Mouse (Mus musculus) heart, postnatal 14 days (tissue): Measurements from ENCODE around the gene Nipsnap1. TPM values are rescaled to one million over a fixed set of nuclear protein-coding genes. Genes with fewer than 3 reads are reported as not detected.

Experiments used
- DNase-seq, 2 experiments: peaks; one replicate each; pipeline ENCODE4 v3.0.0; 2021 to 2022
- intact Hi-C: fragments of 180-260 bp; cut with DNase I; formaldehyde crosslinking; loops from one replicate; pipeline ENCODE4 v1.15.1; 2025
- long read RNA-seq, 2 experiments: library from polyadenylated mRNA; stranded (forward); transcript quantifications; one replicate each; pipeline ENCODE4 v2.0.0; 2021
- total RNA-seq, 2 experiments: library from RNA; stranded (reverse); gene quantifications; 2 replicates each; pipeline ENCODE4 v1.2.3; 2021

The Nipsnap1 gene
- total RNA-seq: 1 to 10 TPM; 2.1 to 2.2 TPM
- long read RNA-seq, experiment 1, partial matches to known transcripts: 0 of 2 reads
- long read RNA-seq, experiment 1, other reads (novel, unspliced or antisense): 0 of 2 reads
- long read RNA-seq, experiment 2, partial matches to known transcripts: 0 of 2 reads
- long read RNA-seq, experiment 2, other reads (novel, unspliced or antisense): 1 of 2 reads

DNA sequence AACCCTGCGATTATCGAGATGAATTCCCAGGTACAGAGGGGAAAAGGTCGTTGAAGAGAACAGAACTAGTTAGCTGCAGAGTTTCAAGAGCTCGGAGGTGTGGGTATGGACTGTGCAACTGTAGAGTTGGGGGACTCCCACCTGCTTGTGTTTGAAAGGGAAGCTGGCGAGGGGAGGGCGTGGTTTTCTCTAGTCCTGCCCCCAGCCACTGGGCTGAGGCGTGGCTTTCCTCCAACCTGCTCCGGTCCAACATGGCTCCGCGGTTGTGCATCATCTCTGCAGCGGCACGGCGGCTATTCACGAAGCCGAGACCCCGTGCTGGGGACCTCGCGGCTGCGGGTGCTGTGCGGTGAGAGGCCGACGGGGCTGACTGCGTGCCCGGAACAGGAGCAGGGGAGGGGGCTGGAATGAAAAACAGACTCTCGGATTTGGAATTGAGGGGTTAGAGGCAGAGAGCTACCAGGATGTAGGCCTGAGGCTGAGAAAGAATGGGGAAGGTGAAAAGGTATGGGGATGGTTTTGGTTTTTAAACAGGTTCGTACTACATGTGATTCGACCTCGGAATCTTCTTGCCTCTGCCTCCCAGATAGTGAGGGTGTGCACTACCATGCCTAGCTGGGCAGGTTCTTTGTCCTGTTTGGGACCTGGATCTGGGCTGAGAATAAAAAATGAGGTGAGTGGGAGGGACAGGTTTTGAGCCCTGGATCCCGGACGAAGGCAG lies at the start of gene Nipsnap1:
Gene Nipsnap1 (plus strand): TSS at position 197 of the 721 bp plus-strand sequence.
- intact Hi-C loops: no loop called here

DNA sequence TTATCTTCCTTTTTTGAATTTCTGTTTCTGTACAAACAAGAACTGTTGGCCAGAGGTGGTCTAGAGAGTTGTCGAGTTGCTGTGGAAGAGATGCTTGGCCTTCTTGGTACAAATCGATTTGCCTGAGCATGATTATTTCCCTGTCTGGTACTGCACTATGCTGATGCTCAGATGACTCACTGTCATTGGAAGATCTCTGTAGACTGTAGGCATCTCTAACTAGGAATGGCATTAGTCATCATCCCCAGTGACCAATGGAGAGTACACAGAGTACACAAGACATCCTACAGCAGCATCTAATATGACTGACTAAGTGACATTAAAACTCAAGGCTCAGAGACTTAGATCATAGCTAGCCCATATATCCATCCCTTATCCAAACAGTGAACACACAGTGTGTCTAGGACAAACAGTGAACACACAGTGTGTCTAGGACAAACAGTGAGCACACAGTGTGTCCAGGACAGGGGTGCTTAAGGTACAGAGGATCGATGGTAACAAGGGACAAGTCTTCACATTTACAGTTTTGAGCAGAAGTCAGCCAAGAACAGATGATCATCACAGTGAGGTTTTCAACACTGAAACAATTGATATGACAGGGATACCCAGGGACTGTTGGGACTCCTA lies 47.5 kb upstream of the Nipsnap1 start:
- no peak for DNase-seq
- intact Hi-C loops: no loop called here

More for the DNA sequence above, at the start of gene Nipsnap1:
- peak; percentile 47 to 61 for DNase-seq

DNA sequence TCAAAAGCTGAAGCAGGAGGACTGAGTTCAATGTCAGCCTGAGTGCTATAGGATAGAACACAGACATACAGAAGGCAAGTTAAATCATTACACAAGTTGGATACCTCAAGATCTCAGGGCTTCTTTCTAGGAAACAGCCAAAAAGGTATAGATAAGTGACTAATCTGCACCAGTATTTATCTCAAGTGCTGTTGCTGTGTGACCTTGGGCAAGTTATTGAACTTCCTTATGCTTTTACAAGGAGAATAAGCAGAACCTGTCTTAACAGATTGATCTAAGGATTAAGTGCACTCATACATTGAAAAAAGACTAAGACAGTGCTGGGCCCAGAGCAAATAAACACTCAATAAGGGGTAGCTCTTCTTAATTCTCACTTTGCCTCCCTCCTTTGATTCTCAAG lies 46.4 kb upstream of the Nipsnap1 start:
- DNase-seq: no peak
- intact Hi-C loops: no loop called here

DNA sequence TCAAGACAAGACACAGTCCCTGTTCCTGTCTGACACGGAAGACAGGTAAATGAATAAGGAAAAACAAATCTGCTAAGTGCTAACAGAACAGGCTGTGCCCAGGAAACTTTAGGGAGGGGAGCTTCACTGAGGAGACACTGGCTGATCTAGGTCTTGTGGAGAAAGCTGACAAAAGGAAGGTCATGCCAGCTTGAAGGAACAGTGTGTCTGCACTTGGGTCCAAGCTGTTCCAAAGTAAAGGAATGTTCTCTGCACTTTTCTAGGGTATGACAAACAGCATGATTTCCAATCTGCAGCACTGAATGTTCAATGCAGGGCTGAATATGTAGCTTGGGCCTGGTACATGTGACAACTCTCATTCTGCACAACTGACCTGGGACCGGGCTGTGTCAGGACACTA lies 45.8 kb upstream of the Nipsnap1 start:
- no peak for DNase-seq
- intact Hi-C loops: no loop called here

DNA sequence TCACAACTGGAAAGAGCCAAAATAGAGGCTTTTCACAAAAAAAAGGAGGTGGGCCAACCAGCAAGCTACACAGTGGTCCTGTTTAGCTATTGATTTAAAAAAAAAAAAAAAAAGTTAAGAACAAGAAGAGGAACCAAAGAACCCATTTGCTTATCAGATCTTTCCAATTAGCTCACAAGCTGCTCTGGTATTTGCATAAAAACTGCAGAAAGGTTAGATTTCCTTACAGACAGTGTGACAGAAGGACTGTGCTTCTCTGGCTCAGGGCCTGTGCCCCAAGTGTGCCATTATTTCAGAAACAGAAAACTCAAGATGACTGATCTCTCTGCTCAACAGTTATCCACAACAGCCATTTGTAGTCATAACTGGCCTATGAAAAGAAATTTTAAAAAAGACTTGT lies 42.7 kb upstream of the Nipsnap1 start:
- intact Hi-C loops: no loop called here

DNA sequence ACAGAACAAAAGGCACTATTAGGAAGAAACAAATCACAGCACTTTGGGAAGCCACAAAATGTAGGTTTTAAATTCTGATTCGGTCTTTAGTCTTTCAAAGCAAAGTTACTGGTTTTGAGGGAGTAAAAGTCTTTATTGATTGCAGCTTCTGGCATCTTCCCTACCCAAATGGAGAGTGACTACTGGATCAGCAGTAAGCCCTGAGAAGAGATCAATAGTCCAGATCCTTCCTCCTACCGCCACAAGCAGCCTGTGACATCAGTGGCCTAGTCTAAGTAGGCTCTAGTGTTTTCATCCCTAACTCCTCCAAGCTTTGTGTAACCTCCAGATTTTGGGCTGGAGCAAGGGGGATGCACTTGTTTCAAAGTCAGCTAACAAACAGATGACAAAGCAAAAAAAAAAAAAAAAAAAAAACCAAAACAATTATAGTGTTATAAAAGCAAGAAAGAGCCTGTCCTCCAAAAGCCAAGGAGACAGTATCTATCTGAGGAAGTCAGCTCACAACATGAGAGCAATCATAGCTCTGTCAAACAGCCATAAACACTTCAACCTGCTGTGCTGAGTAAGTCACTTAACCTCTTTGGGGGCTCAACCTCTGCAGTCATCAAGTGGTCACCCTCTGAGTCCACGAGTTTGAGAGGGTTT lies 40.3 kb upstream of the Nipsnap1 start:
- DNase-seq: no peak
- intact Hi-C loops: no loop called here

More for the DNA sequence above, 42.7 kb upstream of the Nipsnap1 start:
- DNase-seq: no peak

DNA sequence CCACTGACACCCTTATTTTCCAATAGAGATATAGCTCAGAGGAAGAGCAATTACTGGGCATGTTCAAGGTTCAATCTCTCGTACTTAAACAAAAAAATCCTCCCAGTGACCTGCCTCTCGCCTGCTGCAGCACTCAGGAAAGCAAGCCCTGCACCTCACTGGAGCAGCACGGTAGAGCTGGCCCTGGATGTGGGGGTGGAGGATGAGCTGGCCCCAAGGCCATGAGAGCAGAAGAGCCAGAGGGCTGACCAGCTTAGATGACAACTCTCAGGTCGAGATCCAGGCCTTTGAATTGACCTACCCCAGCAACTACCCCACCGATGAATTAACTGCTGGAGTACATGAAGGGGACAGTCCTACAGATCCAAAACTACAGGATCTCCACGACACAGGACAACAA lies 38.3 kb upstream of the Nipsnap1 start:
- intact Hi-C loops: no loop called here
- DNase-seq: no peak

DNA sequence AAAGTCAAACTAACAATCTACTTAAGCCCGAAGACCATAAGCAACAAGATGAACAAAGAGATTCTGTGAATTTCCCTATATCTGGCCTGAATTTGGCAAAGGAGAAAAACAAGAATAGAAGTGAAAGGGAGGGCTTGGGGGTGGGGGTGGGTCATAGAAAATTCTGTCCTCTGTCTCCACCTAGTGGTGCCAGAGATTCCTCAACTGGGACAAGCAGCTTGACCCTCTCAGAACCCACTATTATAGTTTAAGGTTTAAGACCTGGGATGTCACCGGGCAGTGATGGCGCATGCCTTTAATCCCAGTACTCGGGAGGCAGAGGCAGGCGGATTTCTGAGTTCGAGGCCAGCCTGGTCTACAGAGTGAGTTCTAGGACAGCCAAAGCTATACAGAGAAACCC lies 37.0 kb upstream of the Nipsnap1 start:
- intact Hi-C loops: no loop called here

DNA sequence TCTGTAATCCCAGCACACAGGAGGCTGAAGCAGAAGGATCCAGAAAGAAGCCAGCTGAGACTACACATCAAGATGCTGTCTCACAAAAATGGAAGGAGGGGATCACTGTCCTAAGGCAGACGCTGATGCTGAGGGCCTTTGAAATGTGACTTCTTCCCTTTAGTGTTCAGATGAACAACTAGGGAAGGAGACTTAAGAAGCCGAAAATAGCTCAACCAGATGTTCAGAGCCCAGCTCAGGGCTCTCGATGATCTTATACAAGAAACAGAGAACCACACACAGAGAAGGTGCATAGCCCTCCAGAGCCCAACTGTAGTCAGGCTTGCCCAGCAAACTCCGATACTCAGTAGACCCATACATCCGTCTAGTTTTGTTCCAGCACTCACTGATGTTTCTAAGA lies 36.4 kb upstream of the Nipsnap1 start:
- no peak for DNase-seq
- intact Hi-C loops: no loop called here

More for the DNA sequence above, 37.0 kb upstream of the Nipsnap1 start:
- DNase-seq: peak; percentile 50 to 69

DNA sequence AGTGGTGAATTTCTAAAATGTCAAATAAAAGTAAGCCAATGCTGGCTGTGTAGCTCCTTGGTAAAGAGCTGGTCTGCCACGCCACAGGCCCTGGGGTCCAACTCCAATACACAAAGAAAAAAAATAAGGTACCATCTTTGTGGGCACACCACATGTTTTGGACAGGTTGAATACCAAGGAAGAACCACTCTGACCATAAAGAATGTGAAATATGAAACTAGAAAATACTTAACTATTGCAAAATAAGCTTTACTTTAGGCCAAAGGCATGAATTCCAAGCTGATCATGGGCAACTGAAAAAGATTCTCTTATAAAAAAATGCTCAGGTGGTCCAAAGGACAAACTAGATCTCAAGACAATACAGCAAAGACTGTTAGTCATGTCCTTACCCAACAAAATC lies 35.5 kb upstream of the Nipsnap1 start:
- no peak for DNase-seq
- intact Hi-C loops: no loop called here

DNA sequence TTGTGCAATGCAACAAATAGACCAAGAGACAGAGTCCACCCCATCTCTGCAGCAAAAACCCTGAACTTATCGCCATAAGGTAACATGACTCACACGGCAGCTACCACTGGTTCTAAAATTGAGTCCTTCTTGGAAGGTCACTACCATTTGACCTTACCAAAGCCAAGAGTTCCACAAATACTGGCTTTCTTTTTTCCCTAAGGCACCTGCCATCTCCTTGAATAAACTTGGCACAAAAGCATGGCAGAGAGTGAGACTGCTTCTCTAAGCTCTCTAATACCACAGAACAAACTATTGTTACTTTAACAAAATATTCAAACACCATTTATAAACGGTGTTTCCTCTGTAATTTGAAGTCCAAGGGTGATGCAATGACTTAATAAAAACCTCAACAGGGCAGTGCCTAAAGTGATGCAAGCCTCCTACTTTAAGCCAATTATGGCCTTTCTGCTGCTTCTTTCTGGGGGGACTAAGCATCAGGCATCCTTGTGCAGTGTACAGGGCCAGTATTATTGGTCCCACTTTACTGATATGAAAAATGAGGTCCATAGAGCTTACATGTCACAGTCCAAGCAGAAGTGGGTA lies 32.7 kb upstream of the Nipsnap1 start:
- intact Hi-C loops: no loop called here
- DNase-seq: no peak

DNA sequence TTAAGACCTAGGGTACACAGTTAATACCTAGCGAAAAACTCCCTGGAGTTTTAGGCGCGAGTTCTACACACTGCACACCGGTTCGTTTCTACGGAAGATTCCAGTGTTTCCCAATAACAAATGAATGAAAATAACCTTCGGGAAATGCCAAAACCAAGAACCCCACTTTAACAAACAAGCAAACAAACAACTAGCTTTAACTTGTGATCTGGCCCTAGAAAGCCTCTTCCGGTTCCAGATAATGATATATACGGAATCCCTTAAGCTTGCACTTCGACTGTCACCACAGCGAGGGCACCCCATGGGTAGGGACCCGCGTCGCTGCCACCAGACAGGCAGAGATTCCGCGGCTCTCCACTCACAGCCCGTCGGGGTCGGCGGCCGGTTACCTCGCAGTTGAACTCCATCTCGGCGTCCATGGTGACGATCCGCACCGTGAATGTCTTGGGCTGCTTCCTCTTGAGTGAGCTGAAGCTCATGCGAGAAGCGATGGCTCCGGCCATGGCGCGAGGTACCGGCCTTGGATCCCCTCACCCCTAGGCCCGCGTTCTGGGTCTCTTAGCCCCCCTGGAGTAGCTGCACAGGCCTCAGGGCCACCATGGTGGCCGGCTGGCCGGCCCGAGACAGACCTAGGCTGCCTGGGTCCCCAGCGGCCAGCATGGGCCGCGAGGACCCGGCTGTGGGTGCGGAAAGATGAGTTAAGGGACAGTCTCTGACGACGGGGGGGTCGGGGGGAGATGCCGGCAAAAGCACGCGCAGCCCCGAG lies 25.1 kb upstream of the Nipsnap1 start:
- peak; percentile 31 to 45 for DNase-seq
- intact Hi-C loops: no loop called here

DNA sequence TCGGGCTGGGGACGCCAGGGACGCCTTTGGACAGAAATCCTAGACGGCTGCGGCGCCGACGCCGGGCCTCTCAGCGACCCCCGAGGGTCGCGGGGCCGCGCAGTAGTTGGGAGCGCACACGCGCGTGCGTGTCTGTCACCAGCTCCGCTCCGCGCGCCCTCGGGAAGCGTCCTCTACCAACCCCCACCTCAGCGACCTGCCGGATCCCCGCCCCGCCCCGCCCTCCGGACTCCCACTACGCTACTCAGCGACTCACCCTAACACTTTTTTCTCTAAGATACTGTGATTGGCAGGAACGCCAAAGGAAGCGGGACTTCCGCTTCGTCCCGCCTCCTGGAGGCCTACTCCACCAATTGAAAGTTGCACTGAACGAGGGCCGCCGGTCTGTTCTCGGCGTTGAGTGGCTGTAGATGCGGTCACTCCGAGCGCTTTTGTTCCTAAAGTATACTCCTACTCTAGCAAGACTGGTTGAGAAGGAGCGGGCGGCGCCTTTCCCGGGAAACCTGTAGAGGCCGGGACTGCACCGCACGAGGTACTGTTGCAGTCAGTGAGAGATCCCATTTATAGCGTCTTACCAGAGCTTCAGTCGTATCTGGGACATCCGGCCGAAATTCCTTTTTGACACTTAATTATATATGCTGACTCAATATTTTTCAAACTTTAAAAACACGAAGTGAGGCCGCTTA lies 24.4 kb upstream of the Nipsnap1 start, which contains the start of gene Nf2:
Gene Nf2 (minus strand): TSS at position 279 of the 686 bp plus-strand sequence.
- intact Hi-C loops: no loop called here

DNA sequence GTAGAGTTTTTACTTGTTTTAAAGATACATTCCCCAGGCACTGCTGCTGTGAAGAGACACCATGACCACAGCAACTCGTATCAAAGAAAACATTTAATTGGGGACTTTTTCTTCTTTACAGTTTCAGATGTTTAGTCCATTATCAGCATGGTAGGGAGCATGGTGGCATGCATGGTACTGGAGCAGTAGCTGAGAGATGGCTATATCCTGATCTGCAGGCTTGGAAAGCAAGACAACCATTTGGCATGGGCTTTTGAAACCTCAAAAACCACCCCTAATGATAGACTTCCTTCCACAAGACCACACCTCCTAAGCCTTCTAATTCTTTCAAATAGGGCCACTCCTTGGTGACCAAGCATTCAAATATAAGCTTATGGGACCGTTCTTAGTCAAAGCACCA lies 23.3 kb upstream of the Nipsnap1 start:
- DNase-seq: no peak
- intact Hi-C loops: no loop called here

More for the DNA sequence above, 24.4 kb upstream of the Nipsnap1 start, which contains the start of gene Nf2:
- DNase-seq: peak; percentile 95 to 96

DNA sequence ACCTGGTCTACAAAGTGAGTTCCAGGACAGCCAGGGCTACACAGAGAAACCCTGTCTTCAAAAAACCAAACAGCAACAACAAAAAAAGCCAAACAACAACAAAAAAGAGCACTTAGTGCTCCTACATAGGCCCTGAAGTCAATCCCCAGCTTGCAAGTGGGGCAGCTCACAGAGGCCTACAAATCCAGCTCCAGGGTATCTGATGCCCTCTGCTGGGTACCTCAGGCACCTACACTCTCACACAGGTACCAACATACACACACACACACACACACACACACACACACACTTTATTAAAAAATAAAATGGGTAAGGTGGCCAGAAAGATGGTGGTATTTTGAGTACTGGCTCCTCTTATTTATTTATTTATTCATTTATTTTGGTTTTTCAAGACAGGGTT lies 20.7 kb upstream of the Nipsnap1 start:
- DNase-seq: no peak
- intact Hi-C loops: no loop called here

DNA sequence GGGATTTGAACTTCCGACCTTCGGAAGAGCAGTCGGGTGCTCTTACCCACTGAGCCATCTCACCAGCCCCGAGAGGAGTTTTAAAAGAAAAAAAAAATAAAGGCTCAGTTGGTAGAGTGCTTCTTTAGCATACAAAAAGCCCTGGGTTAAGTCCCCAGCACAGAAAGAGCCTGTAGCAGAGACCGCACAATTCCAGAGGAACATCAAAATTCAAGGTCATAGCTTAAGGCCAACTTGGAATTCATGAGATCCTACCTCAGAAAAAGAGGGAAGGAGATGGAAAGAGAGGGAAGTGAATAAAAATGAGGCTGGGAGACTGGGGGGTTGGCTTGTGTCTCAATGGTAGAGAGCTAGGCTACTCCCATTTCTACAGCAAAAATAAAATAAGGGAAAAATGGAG lies 19.6 kb upstream of the Nipsnap1 start:
- intact Hi-C loops: no loop called here
- DNase-seq: no peak

DNA sequence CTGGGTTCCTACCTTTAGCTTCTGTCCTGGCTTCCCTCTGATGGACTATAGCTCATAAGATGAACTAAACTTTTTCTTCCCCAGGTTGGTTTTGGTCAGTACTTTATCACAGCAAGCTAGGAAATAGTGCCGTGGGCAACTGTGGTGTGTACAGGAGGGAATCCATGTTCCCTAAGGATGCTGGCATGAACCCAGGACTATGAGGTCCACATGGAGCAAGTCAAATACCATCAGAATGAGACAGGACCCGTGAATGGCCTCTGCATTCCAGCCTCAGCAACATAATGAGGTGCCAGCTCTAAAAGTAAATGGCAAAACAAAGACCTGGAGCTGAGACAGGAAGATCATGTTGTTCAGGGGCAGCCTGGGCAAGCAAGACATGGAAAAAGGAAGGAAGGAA lies 15.3 kb upstream of the Nipsnap1 start:
- no peak for DNase-seq

DNA sequence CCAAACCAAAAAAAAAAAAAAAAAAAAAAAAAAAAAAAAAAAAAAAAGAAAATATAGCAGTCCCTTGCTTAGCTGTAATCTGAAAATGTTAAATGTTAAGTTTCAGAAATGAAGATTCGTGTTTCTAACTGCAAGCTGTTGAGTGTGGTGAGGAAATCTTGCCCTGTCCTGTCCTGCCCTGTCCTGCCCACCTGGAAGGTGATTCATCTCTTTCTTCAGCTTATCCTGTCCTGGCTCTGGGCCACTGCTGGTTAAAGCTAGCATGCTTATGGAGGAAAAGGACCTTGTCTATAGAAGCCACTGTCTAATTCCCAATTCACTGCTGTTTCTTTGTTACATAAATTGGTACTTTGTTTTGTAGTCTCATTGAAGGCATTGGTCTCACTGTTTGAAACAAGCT lies 12.8 kb upstream of the Nipsnap1 start:
- intact Hi-C loops: no loop called here
- DNase-seq: no peak

More for the DNA sequence above, 15.3 kb upstream of the Nipsnap1 start:
- intact Hi-C loops: no loop called here

DNA sequence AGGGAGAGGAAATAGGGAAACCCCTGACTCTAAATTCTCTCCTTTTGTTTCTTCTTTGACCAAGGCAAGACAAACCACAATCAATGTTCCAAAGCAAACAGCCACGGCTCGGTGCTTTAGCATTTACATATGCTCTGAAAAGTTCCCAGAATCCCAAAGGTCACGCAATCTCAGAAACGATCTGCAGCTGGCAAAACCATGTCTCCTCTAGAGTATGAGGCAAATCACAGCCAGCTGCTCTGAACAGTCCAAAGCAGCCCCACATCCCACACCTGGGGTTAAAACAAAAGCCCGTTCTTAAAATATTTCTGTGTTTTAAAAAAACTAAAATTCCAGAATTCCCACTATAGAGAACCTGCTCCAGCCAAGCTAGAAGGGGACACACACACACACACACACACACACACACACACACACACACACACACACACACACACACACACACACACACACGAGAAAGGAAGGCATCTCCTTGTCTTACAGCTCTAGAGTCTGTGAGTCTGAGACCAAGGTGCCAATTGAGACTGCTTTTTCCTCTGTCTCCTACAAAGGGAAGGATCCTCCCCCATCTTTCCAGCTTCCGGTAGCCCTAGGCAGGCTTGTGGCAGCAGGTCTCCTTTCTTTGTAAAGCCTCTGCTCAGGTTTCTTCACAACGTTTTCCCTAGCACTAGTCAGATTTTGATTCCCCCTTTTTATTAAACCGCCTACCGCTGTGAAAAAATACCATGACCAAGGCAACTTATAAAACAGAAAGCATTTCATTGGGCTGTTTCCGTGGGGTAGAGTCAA lies 11.7 kb upstream of the Nipsnap1 start:
- no peak for DNase-seq
- intact Hi-C loops: no loop called here
